Mouse (Mus musculus) erythroblast, embryonic 14.5 days (primary cell): Measurements from ENCODE around the gene Nkd1.

Experiments used
- GATA1 ChIP-seq: IDR thresholded peaks from 2 replicates; pipeline ENCODE4 v1.6.1; 2012; ENCODE audit warnings: low read length, inconsistent platforms, mixed read lengths
- TAL1 ChIP-seq: IDR thresholded peaks from 3 replicates; pipeline ENCODE4 v1.6.1; 2012; ENCODE audit warnings: low read length, inconsistent platforms, mixed read lengths

GRCm38 (mm10) chr8:88631081-88631480, 109.9 kb downstream of the Nkd1 start:
- TF ChIP-seq TAL1 (no peak), GATA1 (no peak)
